Mouse (Mus musculus) G1E (cell line): ENCODE measurements around the gene C1qa. TPM values are rescaled to one million over a fixed set of nuclear protein-coding genes. Genes with fewer than 3 reads are reported as not detected.

Experiments
- ATAC-seq: 2 replicates; pipeline ENCODE4 v1.8.0; 2016; ENCODE audit warnings: mild to moderate bottlenecking; ENCODE audit not compliant: insufficient number of reproducible peaks, poor library complexity, low FRiP score, severe bottlenecking; ENCODE audit errors: extremely low read depth
- DNase-seq: peaks from one replicate; pipeline ENCODE4 v3.0.0; 2012; ENCODE audit warnings: low spot score
- H3K27me3 ChIP-seq: 2 replicates; pipeline ENCODE4 v1.6.1; 2012; ENCODE audit warnings: mild to moderate bottlenecking, low read length, inconsistent platforms; ENCODE audit not compliant: insufficient read depth
- H3K36me3 ChIP-seq: replicated peaks from 2 replicates; pipeline ENCODE3; 2012; ENCODE audit warnings: mild to moderate bottlenecking, inconsistent platforms
- H3K4me1 ChIP-seq: 2 replicates; pipeline ENCODE4 v1.6.1; 2012; ENCODE audit warnings: low read depth, low read length, inconsistent platforms, mixed read lengths; ENCODE audit not compliant: insufficient read depth
- H3K4me3 ChIP-seq: 2 replicates; pipeline ENCODE4 v1.5.1; 2012; ENCODE audit warnings: low read depth, mild to moderate bottlenecking, inconsistent platforms, low read length, moderate library complexity, mixed read lengths
- H3K9me3 ChIP-seq: replicated peaks from 2 replicates; pipeline ENCODE4 v1.6.1; 2012; ENCODE audit warnings: inconsistent platforms
- CTCF ChIP-seq: IDR thresholded peaks from 2 replicates; pipeline ENCODE4 v1.5.1; 2012; ENCODE audit warnings: low read depth, low read length, inconsistent platforms, mixed read lengths
- GATA1 ChIP-seq: IDR thresholded peaks from 2 replicates; pipeline ENCODE4 v1.6.1; 2012; ENCODE audit warnings: borderline replicate concordance, low read length, inconsistent platforms, mixed read lengths
- GATA2 ChIP-seq: IDR thresholded peaks from 2 replicates; pipeline ENCODE4 v1.6.1; 2012; ENCODE audit warnings: low read depth, low read length, inconsistent platforms, borderline replicate concordance
- POLR2AphosphoS5 ChIP-seq: IDR thresholded peaks from 2 replicates; pipeline ENCODE4 v1.6.1; 2012; ENCODE audit warnings: low read depth, low read length, inconsistent platforms; ENCODE audit not compliant: insufficient replicate concordance
- TAL1 ChIP-seq: conservative IDR thresholded peaks from 2 replicates; pipeline ENCODE4 v1.6.1; 2012; ENCODE audit warnings: low read depth, low read length, inconsistent platforms, mixed read lengths
- polyA plus RNA-seq: library from polyadenylated mRNA; stranded (reverse); fragments of >175 nt; gene quantifications from 2 replicates; pipeline ENCODE4 v1.2.3, GENCODE M21; 2012
- total RNA-seq, 2 experiments: library from RNA; stranded (forward) in 1 of 2; stranded (reverse) in 1 of 2; fragments of 200-1000 nt in 1 of 2; fragments of >200 nt in 1 of 2; fragmentation: Nextera tagmentation in 1 of 2; gene quantifications; 2 replicates each; pipeline ENCODE4 v1.2.3; 2014 to 2017

C1qa gene
- total and polyA plus RNA-seq, 3 experiments: 7.4 TPM; not detected in 2

DNA sequence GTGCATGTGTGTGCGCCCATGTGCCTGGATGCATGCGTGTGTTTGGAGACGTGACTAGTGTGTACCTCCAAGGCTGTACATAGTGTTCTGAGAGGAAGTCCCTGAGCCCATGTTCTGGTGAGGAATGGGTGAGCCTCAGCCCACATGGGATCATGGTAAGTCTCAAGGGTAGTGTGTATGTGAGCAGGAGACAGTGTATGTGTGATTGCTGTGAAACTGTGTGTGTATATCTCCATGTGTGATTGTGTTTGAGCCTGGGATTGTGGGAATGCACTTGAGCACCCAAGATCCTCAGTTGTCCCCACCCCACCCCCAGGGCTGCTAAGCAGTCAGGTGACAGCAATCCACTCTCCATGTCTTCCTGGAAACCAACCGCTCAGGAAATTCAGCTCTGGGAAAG, 3.8 kb downstream of the C1qa start:
- Histone ChIP-seq H3K9me3 (no peaks in the 10 kb centered on the region), H3K4me3 (no peak overlapping the region), H3K4me1 (peaks cover 4% of the 10 kb centered on the region; the same call in 1 of the 2 replicates), H3K36me3 (no peaks in the 10 kb centered on the region), H3K27me3 (peaks cover 3% of the 10 kb centered on the region; the same call in 1 of the 2 replicates)
- ATAC-seq: no peak
- TF ChIP-seq GATA2: no peak
- TF ChIP-seq POLR2AphosphoS5: no peak
- no peak for TF ChIP-seq GATA1
- no peak for TF ChIP-seq TAL1
- TF ChIP-seq CTCF: no peak
- DNase-seq: no peak

DNA sequence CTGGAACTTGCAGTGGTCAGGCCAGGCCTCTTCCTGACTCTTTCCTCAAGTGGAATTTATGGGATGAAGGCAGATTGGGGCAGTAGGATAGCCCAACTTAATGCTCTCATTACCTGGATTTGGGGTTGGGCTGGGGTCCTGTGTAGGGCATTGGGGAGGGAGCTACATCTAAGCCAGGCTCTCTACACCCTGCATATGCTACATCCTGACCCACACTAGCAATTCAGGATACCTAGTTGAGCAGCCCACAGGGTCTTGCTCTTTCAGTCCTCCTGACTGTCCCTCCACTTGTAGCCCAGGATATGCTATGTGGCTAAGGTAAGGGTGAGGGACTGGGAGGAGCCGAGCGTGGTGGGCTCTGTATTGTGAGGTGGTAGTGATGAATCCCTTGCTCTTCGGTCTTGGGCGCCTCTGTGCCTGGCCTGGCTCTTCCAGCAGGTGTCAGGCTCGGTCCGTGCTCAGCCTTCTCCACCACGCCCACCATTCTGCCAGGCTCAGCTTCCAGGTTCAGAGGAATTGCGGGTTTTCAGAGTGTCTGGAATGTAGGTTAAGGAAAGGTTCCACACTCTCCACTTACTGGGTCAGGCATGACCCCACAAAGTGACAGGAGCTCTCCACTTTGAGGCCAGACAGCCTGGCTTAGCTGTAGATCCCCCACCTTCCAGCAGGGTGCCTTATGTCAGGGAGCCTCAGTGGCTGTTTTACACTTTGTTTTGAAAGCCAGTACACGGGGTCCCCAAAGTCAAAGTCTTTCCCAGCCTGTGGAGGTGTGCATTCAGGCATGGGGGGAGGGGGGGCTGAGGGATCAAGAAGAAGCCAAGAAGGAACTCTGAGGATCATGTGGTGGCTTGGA, 4.7 kb downstream of the C1qa start:
- Histone ChIP-seq H3K4me1 (peaks cover 4% of the 10 kb centered on the region; the same call in 1 of the 2 replicates), H3K4me3 (no peak overlapping the region), H3K27me3 (peaks cover 8% of the 10 kb centered on the region; the same call in 1 of the 2 replicates), H3K9me3 (no peaks in the 10 kb centered on the region), H3K36me3 (no peaks in the 10 kb centered on the region)
- TF ChIP-seq CTCF (no peak), POLR2AphosphoS5 (no peak), TAL1 (no peak), GATA2 (no peak), GATA1 (no peak)
- ATAC-seq (no peak), DNase-seq (no peak)

DNA sequence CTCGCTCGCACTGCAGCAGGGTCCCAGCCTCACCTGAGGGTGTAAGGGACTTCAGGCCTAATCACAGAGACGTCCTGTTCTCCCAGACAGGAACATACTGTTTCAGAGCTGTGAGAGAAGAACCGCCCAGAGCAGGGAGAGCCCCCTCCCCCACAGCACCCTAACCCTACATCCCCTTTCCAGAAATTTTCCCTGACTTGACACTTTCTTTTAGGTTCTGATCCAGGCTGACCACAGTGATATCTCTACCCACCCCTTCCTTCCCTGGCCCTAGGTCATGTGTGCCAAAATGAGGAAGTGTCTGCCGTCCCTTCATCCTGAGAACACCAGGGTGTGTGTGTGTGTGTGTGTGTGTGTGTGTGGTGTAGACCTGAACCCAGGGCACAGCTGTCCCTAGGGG, 5.8 kb downstream of the C1qa start, which contains the start of gene C1qc:
Gene C1qc (minus strand): TSS at position 255 of the 400 bp plus-strand sequence.
- TF ChIP-seq TAL1 (no peak), GATA2 (no peak), CTCF (no peak), POLR2AphosphoS5 (no peak), GATA1 (no peak)
- Histone ChIP-seq H3K27me3 (peaks cover 8% of the 10 kb centered on the region; the same call in 1 of the 2 replicates), H3K4me1 (peaks cover 4% of the 10 kb centered on the region; the same call in 1 of the 2 replicates), H3K4me3 (no peak within 1 kb of the TSS), H3K9me3 (no peaks in the 10 kb centered on the region), H3K36me3 (no peaks in the 10 kb centered on the region)
- ATAC-seq: no peak
- no peak for DNase-seq

DNA sequence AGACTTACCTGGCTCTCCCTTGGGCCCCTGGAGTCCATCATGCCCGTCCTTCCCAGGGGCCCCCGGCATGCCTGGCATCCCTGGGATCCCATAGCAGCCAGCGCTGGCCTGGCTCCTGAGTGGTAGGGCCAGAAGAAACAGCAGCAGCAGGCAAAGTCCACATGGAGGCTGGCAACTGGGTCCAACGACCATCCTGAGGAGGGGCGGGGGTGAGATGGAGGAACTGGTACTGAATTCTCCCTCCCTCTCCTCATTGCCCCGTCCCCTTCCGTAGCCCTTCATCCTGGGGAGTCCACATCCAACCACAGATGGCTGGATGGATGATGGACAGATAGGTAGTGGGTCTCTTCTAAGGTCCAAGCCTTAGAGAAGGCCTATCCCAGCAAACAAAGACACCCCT, 6.2 kb downstream of the C1qa start:
- peaks cover 4% of the 10 kb centered on the region; the same call in 1 of the 2 replicates for H3K4me1 ChIP-seq
- H3K27me3 ChIP-seq: peaks cover 8% of the 10 kb centered on the region; the same call in 1 of the 2 replicates
- DNase-seq (no peak), ATAC-seq (no peak)
- H3K4me3 ChIP-seq: no peak overlapping the region
- H3K9me3 ChIP-seq: no peaks in the 10 kb centered on the region
- no peak for TF ChIP-seq CTCF
- TF ChIP-seq POLR2AphosphoS5: no peak
- no peak for TF ChIP-seq GATA2
- no peak for TF ChIP-seq TAL1
- no peak for TF ChIP-seq GATA1
- H3K36me3 ChIP-seq: no peaks in the 10 kb centered on the region

DNA sequence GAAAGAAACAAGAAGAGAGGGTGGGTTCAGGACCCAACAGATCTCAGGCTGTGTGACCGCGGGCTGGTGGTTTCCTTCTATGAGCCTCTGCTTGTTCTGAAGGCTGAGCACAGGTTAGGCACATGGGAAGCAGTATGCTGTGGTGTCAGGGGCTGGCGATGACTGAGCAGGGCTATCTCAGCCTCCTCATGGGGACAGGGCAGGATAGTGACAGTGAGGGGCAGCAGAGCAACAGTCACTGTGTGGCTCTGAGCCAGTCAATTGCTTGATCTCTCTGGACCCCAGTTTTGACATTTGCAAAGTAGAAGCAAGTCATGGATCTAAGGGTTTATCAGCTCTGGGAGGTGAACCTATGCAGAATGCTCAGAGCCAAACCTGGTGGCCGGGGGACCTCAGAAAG, 7.5 kb downstream of the C1qa start:
- H3K9me3 ChIP-seq: no peaks in the 10 kb centered on the region
- H3K4me3 ChIP-seq: no peak overlapping the region
- DNase-seq: no peak
- ATAC-seq: no peak
- peaks cover 8% of the 10 kb centered on the region; the same call in 1 of the 2 replicates for H3K27me3 ChIP-seq
- H3K36me3 ChIP-seq: no peaks in the 10 kb centered on the region
- TF ChIP-seq TAL1 (no peak), POLR2AphosphoS5 (no peak), GATA1 (no peak), CTCF (no peak), GATA2 (no peak)
- peaks cover 4% of the 10 kb centered on the region; the same call in 1 of the 2 replicates for H3K4me1 ChIP-seq

DNA sequence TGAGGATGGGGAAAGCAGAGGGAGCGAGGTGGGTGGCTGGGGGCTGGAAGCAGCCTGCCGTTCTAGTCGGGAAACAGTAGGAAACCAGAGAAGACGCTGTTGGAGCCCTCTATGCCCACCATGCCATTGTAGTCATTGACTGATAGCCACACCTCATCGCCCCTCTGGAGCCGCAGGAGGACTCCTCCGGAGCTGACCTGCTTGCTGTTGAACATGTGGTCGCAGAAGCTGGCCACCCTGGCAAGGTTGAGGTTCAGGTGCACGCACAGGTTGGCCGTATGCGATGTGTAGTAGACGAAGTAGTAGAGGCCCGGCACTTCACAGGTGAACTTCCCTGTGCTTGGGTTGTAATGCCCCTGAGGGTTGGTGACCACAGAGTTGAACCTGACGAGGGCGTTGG, 8.6 kb downstream of the C1qa start:
- DNase-seq (no peak), ATAC-seq (no peak)
- H3K4me3 ChIP-seq: no peak overlapping the region
- no peaks in the 10 kb centered on the region for H3K36me3 ChIP-seq
- no peaks in the 10 kb centered on the region for H3K9me3 ChIP-seq
- peaks cover 4% of the 10 kb centered on the region; the same call in 1 of the 2 replicates for H3K4me1 ChIP-seq
- H3K27me3 ChIP-seq: peaks cover 8% of the 10 kb centered on the region; the same call in 1 of the 2 replicates
- TF ChIP-seq CTCF (no peak), POLR2AphosphoS5 (no peak), GATA1 (no peak), TAL1 (no peak)
